Mouse (Mus musculus) testis, adult 2 months (tissue): Measurements from ENCODE around the gene Itih2.

Source experiments
- CTCF ChIP-seq: fragments of 200-500 bp; IDR thresholded peaks from 2 replicates; pipeline ENCODE4 v1.5.1; 2012; ENCODE audit warnings: low read depth, mild to moderate bottlenecking, inconsistent platforms, low read length, moderate library complexity; ENCODE audit not compliant: control insufficient read depth, insufficient read depth, insufficient replicate concordance
- POLR2A ChIP-seq: fragments of 200-500 bp; IDR thresholded peaks from 2 replicates; pipeline ENCODE4 v1.6.1; 2012; ENCODE audit warnings: low read depth, mild to moderate bottlenecking, inconsistent platforms, low read length, moderate library complexity; ENCODE audit not compliant: control insufficient read depth

GRCm38 (mm10) chr2:10145514-10145913, 14.3 kb upstream of the Itih2 start:
- TF ChIP-seq CTCF (no peak), POLR2A (no peak)
